Mouse (Mus musculus) testis, adult 2 months (tissue): Measurements from ENCODE around the gene Mrps27.

Experiments used
- CTCF ChIP-seq: fragments of 200-500 bp; IDR thresholded peaks from 2 replicates; pipeline ENCODE4 v1.5.1; 2012; ENCODE audit warnings: low read depth, mild to moderate bottlenecking, inconsistent platforms, low read length, moderate library complexity; ENCODE audit not compliant: control insufficient read depth, insufficient read depth, insufficient replicate concordance
- POLR2A ChIP-seq: fragments of 200-500 bp; IDR thresholded peaks from 2 replicates; pipeline ENCODE4 v1.6.1; 2012; ENCODE audit warnings: low read depth, mild to moderate bottlenecking, inconsistent platforms, low read length, moderate library complexity; ENCODE audit not compliant: control insufficient read depth

DNA sequence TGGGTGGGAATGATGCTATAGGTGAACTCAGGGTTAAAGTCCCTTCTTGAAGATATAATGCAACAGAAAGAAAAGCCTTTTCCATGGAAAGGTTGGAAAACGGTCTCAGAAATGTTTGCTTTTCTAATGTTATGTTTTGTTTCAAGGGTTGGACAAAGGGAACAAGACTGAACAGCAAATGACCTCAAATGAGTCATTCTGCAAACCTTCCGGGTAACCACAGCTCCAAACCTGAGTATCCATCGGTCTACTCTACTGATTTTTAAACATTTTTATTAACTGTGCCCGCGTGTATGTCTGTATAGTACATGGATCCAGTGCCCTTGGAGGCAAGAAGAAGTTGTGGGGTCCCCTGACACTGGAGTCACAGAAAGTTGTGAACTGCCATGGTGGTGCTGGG is 94.8 kb downstream of the Mrps27 start:
- TF ChIP-seq CTCF (no peak), POLR2A (no peak)
